In the genomic region with DNA sequence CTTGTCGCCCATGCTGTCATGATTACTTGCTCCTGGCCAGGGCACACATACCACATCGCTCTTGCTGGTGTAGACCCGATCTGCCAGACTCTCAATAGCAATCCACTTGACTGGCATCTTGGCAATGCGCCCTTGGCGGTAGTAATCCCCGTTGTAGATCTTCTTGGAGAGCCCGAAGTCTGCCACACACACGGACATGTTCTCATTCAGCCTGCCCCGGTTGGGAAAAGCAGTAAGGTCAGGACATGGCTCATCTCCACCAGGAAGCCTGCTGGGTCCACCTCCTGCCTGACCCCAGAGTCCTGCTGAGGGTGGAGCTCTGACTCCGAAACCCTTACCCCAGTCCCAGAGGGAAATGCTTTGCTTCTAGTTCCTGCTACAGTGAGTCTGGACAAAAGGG, we compare ENCODE assay signal across 15 mouse cellular contexts. TPM values are rescaled to one million over a fixed set of nuclear protein-coding genes. Genes with fewer than 3 reads are reported as not detected.
A peak's percentile ranks its signal among the peaks of the same experiment; 100 is the strongest.
DNase-seq lines count a peak whose midpoint lies in the region; ATAC-seq and TF ChIP-seq lines count a peak whose summit lies in the region.
"Had no signal": no experiment of that assay in that cellular context is flagged by ENCODE, and none has a peak within 500 bp of the region (broad histone marks: within the 10 kb centered on the region; RNA-seq: fewer than 3 reads in every experiment).

No protein-coding gene starts in this region.

- no peaks in the 10 kb centered on the region for H3K79me2 ChIP-seq in heart, adult 2 months (replicated peaks; ENCODE audit: control insufficient read depth, insufficient read depth, low read length)

- H3K27me3 ChIP-seq in heart, adult 2 months (ENCODE audit: control insufficient read depth, insufficient read depth, low read length) = no peaks in the 10 kb centered on the region
- H3K27me3 ChIP-seq in heart, embryonic 12.5 days (replicated peaks) = no peaks in the 10 kb centered on the region
- H3K27me3 ChIP-seq in midbrain, postnatal 0 days (ENCODE audit: insufficient read depth, low read length) = no peaks in the 10 kb centered on the region
- no peaks in the 10 kb centered on the region for H3K27me3 ChIP-seq in midbrain, embryonic 13.5 days
- H3K27me3 ChIP-seq: heart, embryonic 13.5 days; liver, embryonic 12.5 days had no signal

- H3K9ac ChIP-seq in heart, adult 2 months (ENCODE audit: low read depth, low read length) = peak overlapping the region; percentile 12; the same call in 1 of the 2 replicates
- no peak overlapping the region for H3K9ac ChIP-seq in heart, embryonic 12.5 days
- H3K9ac ChIP-seq in midbrain, postnatal 0 days (replicated peaks; ENCODE audit: low read length, poor library complexity, severe bottlenecking) = no peak overlapping the region
- no peak overlapping the region for H3K9ac ChIP-seq in midbrain, embryonic 13.5 days (replicated peaks)
- H3K9ac ChIP-seq: heart, embryonic 13.5 days; liver, embryonic 12.5 days had no signal

- H3K4me2 ChIP-seq in heart, embryonic 12.5 days = no peak overlapping the region
- H3K4me2 ChIP-seq in midbrain, postnatal 0 days (ENCODE audit: low read depth, low read length, poor library complexity, severe bottlenecking) = no peak overlapping the region
- no peak overlapping the region for H3K4me2 ChIP-seq in midbrain, embryonic 13.5 days (replicated peaks)
- H3K4me2 ChIP-seq: heart, embryonic 13.5 days; liver, embryonic 12.5 days had no signal

- intact Hi-C loops in heart, adult 2 months (cut with DNase I) = no loop called here

- no peak for ATAC-seq in heart, embryonic 12.5 days (ENCODE audit: insufficient number of reproducible peaks, low FRiP score)
- no peak for ATAC-seq in midbrain, postnatal 0 days (ENCODE audit: low FRiP score)
- ATAC-seq in midbrain, embryonic 13.5 days = no peak
- ATAC-seq: inflammation-experienced regulatory T-cells, adult 6 months; liver, embryonic 12.5 days had no signal

- TF ChIP-seq CTCF in heart, adult 2 months (IDR thresholded peaks at IDR 0.05) = no peak
- TF ChIP-seq CTCF in midbrain, postnatal 0 days (IDR thresholded peaks at IDR 0.05) = no peak

- H3K9me3 ChIP-seq in heart, embryonic 12.5 days (replicated peaks) = no peaks in the 10 kb centered on the region
- H3K9me3 ChIP-seq in midbrain, postnatal 0 days (ENCODE audit: low read length) = no peaks in the 10 kb centered on the region
- no peaks in the 10 kb centered on the region for H3K9me3 ChIP-seq in midbrain, embryonic 13.5 days
- H3K9me3 ChIP-seq: heart, embryonic 13.5 days; liver, embryonic 12.5 days had no signal

- H3K27ac ChIP-seq in heart, adult 2 months = peak overlapping the region; percentile 6; the same call in 1 of the 2 replicates
- H3K27ac ChIP-seq in heart, embryonic 12.5 days (ENCODE audit: poor library complexity, severe bottlenecking) = no peak overlapping the region
- no peak overlapping the region for H3K27ac ChIP-seq in midbrain, postnatal 0 days (ENCODE audit: low read depth, low read length)
- no peak overlapping the region for H3K27ac ChIP-seq in midbrain, embryonic 13.5 days
- H3K27ac ChIP-seq: heart, embryonic 13.5 days; layer of hippocampus, adult 2 months; liver, embryonic 12.5 days had no signal

- 31% methylated on average over 10 of the region's 10 CpGs for WGBS in heart, adult 2 months
- 75% methylated on average over 10 of the region's 10 CpGs for WGBS in heart, embryonic 12.5 days
- 66% methylated on average over 10 of the region's 10 CpGs for WGBS in midbrain, postnatal 0 days
- WGBS in midbrain, embryonic 13.5 days = 85% methylated on average over 10 of the region's 10 CpGs

- H3K36me3 ChIP-seq in heart, adult 2 months (ENCODE audit: control insufficient read depth, insufficient read depth, low read length) = no peaks in the 10 kb centered on the region
- H3K36me3 ChIP-seq in heart, embryonic 12.5 days = peaks cover 69% of the 10 kb centered on the region
- H3K36me3 ChIP-seq in midbrain, postnatal 0 days (ENCODE audit: insufficient read depth, low read length) = no peaks in the 10 kb centered on the region
- 0 out of 2 replicates have a peak, but pooled peaks cover 3% of the 10 kb centered on the region for H3K36me3 ChIP-seq in midbrain, embryonic 13.5 days

- TF ChIP-seq POLR2A in heart, adult 2 months (IDR thresholded peaks at IDR 0.05; ENCODE audit: insufficient read depth, low read depth, low read length) = no peak; the same call in 1 of the 2 replicates

- TF ChIP-seq EP300 in heart, adult 2 months (IDR thresholded peaks at IDR 0.05; ENCODE audit: insufficient read depth, low read depth, low read length) = peak; percentile 59; the same call in 1 of the 2 replicates

- no peak overlapping the region for H3K4me3 ChIP-seq in heart, adult 2 months
- no peak overlapping the region for H3K4me3 ChIP-seq in heart, embryonic 12.5 days
- no peak overlapping the region for H3K4me3 ChIP-seq in midbrain, postnatal 0 days (ENCODE audit: low read depth, low read length)
- no peak overlapping the region for H3K4me3 ChIP-seq in midbrain, embryonic 13.5 days (replicated peaks)
- H3K4me3 ChIP-seq: heart, embryonic 13.5 days; layer of hippocampus, adult 2 months; liver, embryonic 12.5 days; myocyte had no signal

- H3K4me1 ChIP-seq in heart, adult 2 months (ENCODE audit: control insufficient read depth, insufficient read depth, low read length) = peaks cover 14% of the 10 kb centered on the region
- H3K4me1 ChIP-seq in heart, embryonic 12.5 days (replicated peaks) = peaks cover 15% of the 10 kb centered on the region
- H3K4me1 ChIP-seq in midbrain, postnatal 0 days (ENCODE audit: insufficient read depth, low read length) = no peaks in the 10 kb centered on the region
- H3K4me1 ChIP-seq in midbrain, embryonic 13.5 days (replicated peaks) = no peaks in the 10 kb centered on the region

- DNase-seq in adrenal gland, postnatal 10 days = peak; percentile 52
- DNase-seq in adrenal gland, postnatal 4 days (ENCODE audit: low spot score in 2 of 2) = no peak
- DNase-seq in heart, adult 2 months = peak; percentile 51 to 52
- peak; percentile 23 for DNase-seq in midbrain, postnatal 0 days (ENCODE audit: low spot score)
- peak; percentile 47 to 64 for DNase-seq in lung, postnatal 4 days
- DNase-seq in ovary, postnatal 14 days (ENCODE audit: low spot score) = no peak
- DNase-seq: cerebellum, adult 18-20 months had no signal

RNA-seq across cellular contexts. Expression of a gene that starts 6.8 kb away (rescaled TPM):
- 100 to 1,000 TPM; 114 to 125 TPM for total RNA-seq in adrenal gland, postnatal 10 days (2021)
- 100 to 1,000 TPM; 167 to 177 TPM for total RNA-seq in adrenal gland, postnatal 4 days (2021)
- total RNA-seq in heart, adult 2 months (2021) = 10 to 100 TPM; 71.0 to 76.2 TPM
- 24.5 and 29.4 TPM in 2 replicates for polyA plus RNA-seq in heart, adult 2 months (2012; rRNA removed)
- polyA plus RNA-seq in heart, embryonic 12.5 days (2016; fragmentation: Nextera tagmentation; extraction: Ambion mirVana) = 57.0 and 60.9 TPM in 2 replicates
- total RNA-seq in midbrain, postnatal 0 days (2014; rRNA removed) = 117 and 126 TPM in 2 replicates
- polyA plus RNA-seq in midbrain, postnatal 0 days (2015; fragmentation: Nextera tagmentation; extraction: Ambion mirVana) = 41.8 and 47.8 TPM in 2 replicates
- polyA plus RNA-seq in midbrain, embryonic 13.5 days (2015; fragmentation: Nextera tagmentation; extraction: Ambion mirVana) = 53.5 and 56.2 TPM in 2 replicates

RNA-seq across cellular contexts. Expression of a gene that starts 27.2 kb away (rescaled TPM):
- 10 to 100 TPM; 62.1 to 66.3 TPM for total RNA-seq in adrenal gland, postnatal 10 days (2021)
- total RNA-seq in adrenal gland, postnatal 4 days (2021) = 100 to 1,000 TPM; 100 to 102 TPM
- total RNA-seq in heart, adult 2 months (2021) = 10 to 100 TPM; 75.0 to 82.4 TPM
- polyA plus RNA-seq in heart, adult 2 months (2012; rRNA removed) = 51.8 and 73.7 TPM in 2 replicates
- polyA plus RNA-seq in heart, embryonic 12.5 days (2016; fragmentation: Nextera tagmentation; extraction: Ambion mirVana) = 60.6 and 61.8 TPM in 2 replicates
- total RNA-seq in midbrain, postnatal 0 days (2014; rRNA removed) = 22.2 and 28.1 TPM in 2 replicates
- polyA plus RNA-seq in midbrain, postnatal 0 days (2015; fragmentation: Nextera tagmentation; extraction: Ambion mirVana) = 16.5 and 20.7 TPM in 2 replicates
- 17.5 and 18.9 TPM in 2 replicates for polyA plus RNA-seq in midbrain, embryonic 13.5 days (2015; fragmentation: Nextera tagmentation; extraction: Ambion mirVana)

RNA-seq across cellular contexts. Expression of a gene that starts 42.5 kb away (rescaled TPM):
- 10 to 100 TPM; 40.4 to 46.1 TPM for total RNA-seq in adrenal gland, postnatal 10 days (2021)
- total RNA-seq in adrenal gland, postnatal 4 days (2021) = 10 to 100 TPM; 49.4 to 51.5 TPM
- total RNA-seq in heart, adult 2 months (2021) = 10 to 100 TPM; 51.8 to 59.3 TPM
- polyA plus RNA-seq in heart, adult 2 months (2012; rRNA removed) = 62.9 and 72.6 TPM in 2 replicates
- 24.6 and 25.9 TPM in 2 replicates for polyA plus RNA-seq in heart, embryonic 12.5 days (2016; fragmentation: Nextera tagmentation; extraction: Ambion mirVana)
- total RNA-seq in midbrain, postnatal 0 days (2014; rRNA removed) = 27.0 and 38.3 TPM in 2 replicates
- polyA plus RNA-seq in midbrain, postnatal 0 days (2015; fragmentation: Nextera tagmentation; extraction: Ambion mirVana) = 29.1 and 34.4 TPM in 2 replicates
- 29.9 and 35.9 TPM in 2 replicates for polyA plus RNA-seq in midbrain, embryonic 13.5 days (2015; fragmentation: Nextera tagmentation; extraction: Ambion mirVana)

RNA-seq across cellular contexts. Expression of a gene that starts 55.4 kb away (rescaled TPM):
- total RNA-seq in adrenal gland, postnatal 10 days (2021) = 1 to 10 TPM; 3.2 to 3.9 TPM
- 1 to 10 TPM; 4.8 to 7.7 TPM for total RNA-seq in adrenal gland, postnatal 4 days (2021)
- total RNA-seq in heart, adult 2 months (2021) = 1 to 10 TPM; 5.7 to 5.9 TPM
- 5.4 and 10.1 TPM in 2 replicates for polyA plus RNA-seq in heart, adult 2 months (2012; rRNA removed)
- 2.7 and 3.1 TPM in 2 replicates for polyA plus RNA-seq in heart, embryonic 12.5 days (2016; fragmentation: Nextera tagmentation; extraction: Ambion mirVana)
- total RNA-seq in midbrain, postnatal 0 days (2014; rRNA removed) = 3.0 and 4.8 TPM in 2 replicates
- 2.5 and 3.4 TPM in 2 replicates for polyA plus RNA-seq in midbrain, postnatal 0 days (2015; fragmentation: Nextera tagmentation; extraction: Ambion mirVana)
- polyA plus RNA-seq in midbrain, embryonic 13.5 days (2015; fragmentation: Nextera tagmentation; extraction: Ambion mirVana) = 0.84 and 1.0 TPM in 2 replicates
- total RNA-seq: megakaryocyte, adult 5-6 weeks had no signal

Comparison
In these comparisons a context has a peak if more than half of its experiments do, and no peak if none do; other contexts are left out.
1. DNase-seq: peak in adrenal gland, postnatal 10 days (single experiment), heart, adult 2 months (2 of 2), midbrain, postnatal 0 days (single experiment) and lung, postnatal 4 days (2 of 2); none in adrenal gland, postnatal 4 days (0 of 2) and ovary, postnatal 14 days (single experiment).